Mouse (Mus musculus) embryonic facial prominence, embryonic 14.5 days (tissue): ENCODE measurements at regions not wholly inside any gene's neighbourhood (a gene's known extent, or its start where the extent isn't known, plus 50 kb on each side); places are given as distances from the start of the nearest gene placed in this dataset.

Experiments
- ATAC-seq: fragments of 200-750 bp; cut with Nextera tagmentation; 2 replicates; pipeline ENCODE4 v1.8.0; 2017; ENCODE audit warnings: low read depth, moderate number of reproducible peaks, moderate TSS enrichment
- DNase-seq: peaks from one replicate; pipeline ENCODE4 v3.0.0-alpha.2; 2015; ENCODE audit warnings: low spot score
- H3K27ac ChIP-seq: fragments of 300-500 bp; sonication (generic); replicated peaks from 2 replicates; pipeline ENCODE4 v1.5.1; 2014; ENCODE audit warnings: low read depth, mild to moderate bottlenecking, low read length, moderate library complexity
- H3K27me3 ChIP-seq: fragments of 300-500 bp; sonication (generic); replicated peaks from 2 replicates; pipeline ENCODE4 v1.6.1; 2014; ENCODE audit warnings: low read length; ENCODE audit not compliant: control insufficient read depth, insufficient read depth
- H3K36me3 ChIP-seq: fragments of 300-500 bp; sonication (generic); 2 replicates; pipeline ENCODE4 v1.6.1; 2014; ENCODE audit warnings: low read length, mixed read lengths; ENCODE audit not compliant: control insufficient read depth, insufficient read depth
- H3K4me1 ChIP-seq: fragments of 300-500 bp; sonication (generic); 2 replicates; pipeline ENCODE4 v1.6.1; 2014; ENCODE audit warnings: antibody characterized with exemption, low read length; ENCODE audit not compliant: control insufficient read depth, insufficient read depth
- H3K4me2 ChIP-seq: fragments of 300-500 bp; sonication (generic); 2 replicates; pipeline ENCODE4 v1.6.1; 2014; ENCODE audit warnings: low read depth, mild to moderate bottlenecking, low read length, moderate library complexity, mixed read lengths
- H3K4me3 ChIP-seq: fragments of 300-500 bp; sonication (generic); 2 replicates; pipeline ENCODE4 v1.5.1; 2014; ENCODE audit warnings: low read depth, mild to moderate bottlenecking, low read length
- H3K9ac ChIP-seq: fragments of 300-500 bp; sonication (generic); 2 replicates; pipeline ENCODE4 v1.6.1; 2014; ENCODE audit warnings: low read depth, mild to moderate bottlenecking, low read length, moderate library complexity, mixed read lengths
- H3K9me3 ChIP-seq: fragments of 300-500 bp; sonication (generic); 2 replicates; pipeline ENCODE4 v1.6.1; 2016; ENCODE audit warnings: low read length; ENCODE audit not compliant: control insufficient read depth
- WGBS: fragments of 180-500 bp; shearing (Covaris S2); extraction: QIAGEN DNeasy Blood & Tissue Kit; methylation state at CpG from one replicate; pipeline ENCODE4 v1.1.7; 2014; 5-methylcytosine and 5-hydroxymethylcytosine counted together

DNA sequence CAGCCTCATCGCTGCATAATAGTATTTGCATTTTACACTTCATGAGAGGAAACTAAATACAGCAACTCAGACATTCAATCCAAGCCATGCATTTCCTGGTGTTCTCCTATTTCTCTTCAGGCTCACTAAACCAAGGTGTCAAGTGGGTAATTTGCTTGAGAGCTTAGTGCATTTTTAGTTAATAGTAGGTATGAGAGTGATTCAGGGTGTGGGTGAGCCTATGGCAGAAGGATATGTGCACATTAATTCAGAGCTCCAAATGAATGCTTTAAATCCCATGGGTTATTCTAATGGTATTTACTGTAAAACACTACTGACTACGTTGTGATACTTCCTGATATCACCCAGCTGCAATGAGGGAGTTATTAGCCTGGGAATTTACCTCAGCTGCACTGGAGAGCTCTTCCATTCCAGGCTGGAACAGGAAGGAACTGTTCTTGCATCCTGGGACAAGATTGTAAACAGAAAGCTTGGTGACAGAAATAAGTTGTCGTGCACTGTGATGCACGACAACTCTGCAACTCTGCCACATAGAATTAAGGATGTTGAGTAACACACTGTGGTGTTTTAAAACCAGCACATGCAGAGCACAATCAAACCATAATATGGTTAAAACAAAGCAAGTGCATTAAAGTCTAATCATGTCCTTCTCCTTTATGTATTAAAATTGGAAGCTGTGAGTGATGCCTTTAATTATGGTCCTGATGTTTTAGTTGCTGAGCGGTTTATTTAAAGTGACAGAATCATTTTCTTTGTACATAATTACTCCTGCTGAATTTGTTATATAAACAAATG, 170.4 kb upstream of the Setmar start:
- Histone ChIP-seq H3K4me2 (no peak overlapping the region), H3K9ac (no peak overlapping the region), H3K27ac (no peak overlapping the region), H3K4me1 (no peaks in the 10 kb centered on the region), H3K27me3 (no peaks in the 10 kb centered on the region), H3K4me3 (no peak overlapping the region), H3K36me3 (no peaks in the 10 kb centered on the region), H3K9me3 (no peaks in the 10 kb centered on the region)
- peak; percentile 57; the same call in 1 of the 2 replicates for ATAC-seq
- WGBS = 57% methylated on average over 5 of the region's 5 CpGs
- peak; percentile 13 for DNase-seq

DNA sequence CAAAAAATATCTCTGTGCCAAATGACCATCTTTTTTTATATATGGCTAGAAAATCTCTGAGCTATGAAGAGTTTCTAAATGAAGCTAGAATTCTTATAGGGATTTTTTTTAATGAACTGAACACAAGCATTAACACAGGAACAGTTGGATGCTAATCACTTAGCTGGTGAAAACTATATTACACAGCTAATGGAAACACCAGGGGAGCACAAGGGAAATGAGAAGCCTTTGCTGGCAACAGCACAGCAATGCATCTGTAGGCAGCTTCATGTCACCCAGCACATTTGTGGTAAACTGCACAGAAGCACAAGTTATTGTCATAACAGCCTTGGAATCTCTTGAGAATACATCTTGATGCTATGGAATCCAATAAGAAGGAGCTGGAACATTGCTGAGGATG, 154.3 kb upstream of the Setmar start:
- ATAC-seq (no peak), DNase-seq (no peak)
- no peaks in the 10 kb centered on the region for H3K9me3 ChIP-seq
- no peak overlapping the region for H3K4me3 ChIP-seq
- H3K4me1 ChIP-seq = no peaks in the 10 kb centered on the region
- H3K27me3 ChIP-seq = no peaks in the 10 kb centered on the region
- no peak overlapping the region for H3K9ac ChIP-seq
- no peaks in the 10 kb centered on the region for H3K36me3 ChIP-seq
- H3K4me2 ChIP-seq = no peak overlapping the region
- no peak overlapping the region for H3K27ac ChIP-seq

DNA sequence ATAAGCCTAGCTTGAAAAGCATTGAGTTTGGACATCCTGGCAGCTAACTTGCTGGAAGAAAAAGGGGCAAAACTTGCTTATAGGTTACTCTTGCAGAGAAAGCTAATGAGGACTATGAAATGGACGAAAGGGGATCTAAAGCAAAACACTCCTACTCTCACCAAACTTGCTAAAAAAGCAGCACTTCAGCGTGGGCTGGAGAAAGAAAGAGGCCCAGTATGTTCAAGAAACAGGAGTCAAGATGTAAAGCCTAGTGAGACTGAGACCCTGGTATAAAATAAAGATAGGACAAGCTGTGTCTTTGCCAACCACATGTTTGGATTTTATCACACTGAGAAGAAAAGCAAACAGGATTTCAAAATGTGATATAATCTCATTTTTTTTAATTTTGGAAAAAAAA, 153.5 kb upstream of the Setmar start:
- WGBS = 58% methylated on average over 2 of the region's 2 CpGs
- Histone ChIP-seq H3K27me3 (no peaks in the 10 kb centered on the region), H3K4me1 (no peaks in the 10 kb centered on the region), H3K36me3 (no peaks in the 10 kb centered on the region), H3K4me3 (no peak overlapping the region), H3K9me3 (no peaks in the 10 kb centered on the region), H3K4me2 (no peak overlapping the region), H3K27ac (no peak overlapping the region), H3K9ac (no peak overlapping the region)
- DNase-seq (no peak), ATAC-seq (no peak)

DNA sequence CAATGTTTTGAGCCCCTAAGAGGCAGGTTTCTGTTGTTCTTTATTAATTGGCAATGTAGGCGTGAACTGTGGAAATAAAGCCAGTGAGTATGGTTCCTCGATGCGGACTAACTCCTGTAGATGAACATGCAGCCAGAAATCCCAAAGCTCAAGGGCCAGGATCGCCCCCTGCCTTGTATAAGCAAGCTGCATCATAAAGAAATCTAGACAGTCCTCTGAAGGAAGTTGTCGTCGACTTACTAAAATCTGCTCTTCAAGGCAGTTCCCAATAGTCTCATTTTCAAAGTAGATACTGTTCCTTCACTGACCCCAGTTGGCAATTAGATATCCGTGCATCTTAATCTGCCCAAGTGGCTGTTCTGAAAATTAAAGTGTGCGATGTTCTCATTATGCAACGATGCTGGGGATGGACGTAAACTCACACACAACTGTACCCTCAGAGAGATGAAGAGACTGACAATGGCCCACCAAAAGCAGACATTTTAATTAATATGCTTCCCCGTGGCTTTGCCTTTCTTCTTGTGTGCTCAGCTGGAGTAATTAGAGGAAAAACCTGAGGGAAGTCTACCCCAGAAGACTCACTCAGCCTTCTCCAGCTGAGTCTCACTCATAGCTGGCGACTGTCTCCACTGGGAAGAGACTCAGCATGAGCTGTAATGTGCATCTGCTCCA, 141.2 kb upstream of the Setmar start:
- Histone ChIP-seq H3K4me3 (no peak overlapping the region), H3K36me3 (no peaks in the 10 kb centered on the region), H3K4me1 (no peaks in the 10 kb centered on the region), H3K27me3 (no peaks in the 10 kb centered on the region), H3K4me2 (no peak overlapping the region), H3K9me3 (no peaks in the 10 kb centered on the region), H3K27ac (no peak overlapping the region), H3K9ac (no peak overlapping the region)
- ATAC-seq = peak; percentile 89
- DNase-seq = peak; percentile 68
- WGBS = 80% methylated on average over 12 of the region's 12 CpGs

DNA sequence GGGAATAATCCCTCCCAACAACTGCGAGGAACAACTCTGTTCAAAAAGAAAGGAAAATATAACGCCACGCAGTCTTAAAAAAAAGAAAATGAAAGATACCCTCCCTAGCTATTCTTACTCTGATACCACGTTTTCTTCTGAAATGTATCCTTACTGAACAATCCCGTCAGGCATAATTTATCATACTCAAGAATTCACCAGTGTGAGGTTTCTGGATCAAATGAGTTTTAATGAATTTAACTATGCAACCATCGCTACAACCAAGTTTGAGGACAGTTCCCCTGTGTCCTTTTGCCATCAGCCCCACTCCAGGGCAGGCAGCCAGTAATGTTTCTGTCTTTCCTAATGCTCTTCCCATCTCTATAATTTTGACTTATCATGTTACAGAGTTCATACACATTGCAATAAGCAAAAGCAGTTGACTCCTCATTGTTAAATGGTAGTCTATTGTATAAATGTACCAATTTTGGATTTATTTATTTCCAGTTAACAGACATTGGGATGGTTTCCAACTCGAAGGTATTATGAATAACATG, 140.6 kb upstream of the Setmar start:
- no peak overlapping the region for H3K4me2 ChIP-seq
- ATAC-seq = 0 out of 2 replicates have a peak, but pooled peaks have one; percentile 28
- H3K4me1 ChIP-seq = no peaks in the 10 kb centered on the region
- H3K9me3 ChIP-seq = no peaks in the 10 kb centered on the region
- H3K27ac ChIP-seq = no peak overlapping the region
- no peaks in the 10 kb centered on the region for H3K27me3 ChIP-seq
- DNase-seq = peak; percentile 66
- no peaks in the 10 kb centered on the region for H3K36me3 ChIP-seq
- H3K4me3 ChIP-seq = no peak overlapping the region
- 61% methylated on average over 7 of the region's 7 CpGs for WGBS
- H3K9ac ChIP-seq = no peak overlapping the region

DNA sequence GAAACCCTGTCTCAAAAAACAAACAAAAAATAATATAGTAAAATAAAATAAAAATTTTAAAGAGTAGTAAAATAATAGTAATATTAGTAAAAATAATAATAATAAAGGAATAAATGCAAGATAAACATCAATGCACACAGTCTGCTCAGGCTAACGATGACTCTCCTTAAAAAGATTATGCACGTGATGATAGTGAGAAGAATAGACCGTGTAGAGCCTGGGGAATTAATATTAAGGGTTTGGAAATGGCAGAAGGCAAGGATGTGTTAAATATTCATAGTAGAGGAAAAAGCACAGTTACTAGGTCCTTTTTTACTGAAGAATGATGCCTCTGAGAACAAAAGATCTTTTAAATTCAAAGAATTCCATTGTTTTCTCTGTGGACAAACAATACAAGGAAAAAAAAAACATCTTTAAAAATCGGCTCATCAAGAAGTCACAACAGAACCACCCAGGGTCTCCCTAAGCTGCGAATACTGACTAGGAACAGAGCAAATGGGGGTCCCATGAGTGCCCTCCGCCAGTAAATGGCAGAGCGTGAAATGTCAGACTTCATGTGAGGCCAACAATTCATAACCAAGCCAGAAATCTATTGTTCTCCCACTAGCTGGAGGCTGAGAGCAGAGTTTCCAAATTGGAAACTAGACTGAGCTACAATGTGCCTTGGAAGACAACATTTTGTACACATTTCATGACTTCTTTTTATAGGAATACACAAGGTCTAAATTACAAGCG, 134.2 kb upstream of the Setmar start:
- Histone ChIP-seq H3K9ac (no peak overlapping the region), H3K4me3 (no peak overlapping the region), H3K36me3 (no peaks in the 10 kb centered on the region), H3K4me2 (no peak overlapping the region), H3K9me3 (no peaks in the 10 kb centered on the region), H3K27ac (no peak overlapping the region), H3K4me1 (peaks cover 5% of the 10 kb centered on the region; the same call in 1 of the 2 replicates), H3K27me3 (no peaks in the 10 kb centered on the region)
- DNase-seq (peak; percentile 77), ATAC-seq (no peak; the same call in 1 of the 2 replicates)
- 72% methylated on average over 8 of the region's 8 CpGs for WGBS

DNA sequence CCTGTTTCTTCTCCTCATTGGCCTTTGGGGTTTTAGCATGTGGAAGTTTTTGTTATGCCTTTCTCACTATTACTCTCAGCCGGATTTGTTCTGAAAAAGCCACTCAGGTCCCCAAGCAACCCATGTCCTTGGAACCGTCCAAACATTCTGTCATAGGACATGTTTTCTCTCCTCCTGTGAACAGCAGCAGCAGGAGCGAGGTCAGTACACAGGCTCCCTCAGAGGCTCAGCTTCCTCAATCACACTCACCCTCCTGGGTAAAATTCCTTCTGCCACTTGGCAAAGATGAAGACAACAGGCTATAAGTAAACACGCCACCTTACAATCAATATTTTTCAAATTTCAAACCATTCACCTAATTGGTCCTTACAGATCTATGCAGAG, 133.7 kb upstream of the Setmar start:
- DNase-seq (no peak), ATAC-seq (no peak)
- Histone ChIP-seq H3K27ac (no peak overlapping the region), H3K36me3 (no peaks in the 10 kb centered on the region), H3K4me1 (peaks cover 5% of the 10 kb centered on the region; the same call in 1 of the 2 replicates), H3K4me3 (no peak overlapping the region), H3K9ac (no peak overlapping the region), H3K27me3 (no peaks in the 10 kb centered on the region), H3K4me2 (no peak overlapping the region), H3K9me3 (no peaks in the 10 kb centered on the region)
- 69% methylated on average over 4 of the region's 4 CpGs for WGBS

DNA sequence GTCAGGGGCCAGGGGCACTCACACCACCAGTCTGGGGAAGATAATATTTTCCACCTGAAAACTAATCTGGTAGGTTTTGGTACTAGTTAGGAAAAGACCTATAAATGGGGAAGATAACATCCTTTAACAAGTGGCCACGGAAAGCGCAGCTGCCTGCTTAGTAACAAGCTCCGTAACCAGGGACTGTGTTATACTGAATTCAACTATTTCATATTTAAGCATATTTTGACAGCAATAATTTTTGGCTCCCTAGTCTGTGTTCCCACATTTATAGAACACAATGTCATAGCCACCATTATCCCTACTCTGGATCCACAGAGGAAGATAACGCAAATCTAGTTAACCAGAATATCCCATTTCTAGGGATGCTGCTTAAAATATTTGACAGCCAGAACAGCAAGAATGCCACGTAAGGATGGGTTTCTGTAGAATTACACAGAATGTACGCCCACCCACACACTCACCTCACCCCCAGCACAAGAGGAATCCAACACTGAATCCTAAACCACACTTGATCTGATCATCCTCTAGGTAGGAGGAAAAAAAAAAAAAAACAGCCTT, 128.7 kb upstream of the Setmar start:
- 83% methylated on average over 6 of the region's 6 CpGs for WGBS
- ATAC-seq = no peak
- H3K9me3 ChIP-seq = no peaks in the 10 kb centered on the region
- DNase-seq = no peak
- no peaks in the 10 kb centered on the region for H3K27me3 ChIP-seq
- H3K9ac ChIP-seq = no peak overlapping the region
- no peak overlapping the region for H3K4me2 ChIP-seq
- H3K27ac ChIP-seq = no peak overlapping the region
- no peak overlapping the region for H3K4me3 ChIP-seq
- H3K36me3 ChIP-seq = no peaks in the 10 kb centered on the region
- H3K4me1 ChIP-seq = peaks cover 5% of the 10 kb centered on the region; the same call in 1 of the 2 replicates
